Mouse (Mus musculus): Measurements from ENCODE around the gene Cebpz.

Gene Cebpz

GRCm38 (mm10) chr17:78903158-78903557, 33.7 kb downstream of the Cebpz start:
- no peak for DNase-seq (ENCODE audit: low spot score in 2 of 2)

- DNase-seq (ENCODE audit: low spot score in 2 of 2): peak; percentile 25 to 46
These were observed 41.5 kb downstream of the Cebpz start for GRCm38 (mm10) chr17:78895394-78895793.

- DNase-seq (ENCODE audit: low spot score in 2 of 2): no peak
These were observed 41.9 kb downstream of the Cebpz start for GRCm38 (mm10) chr17:78894991-78895390.

GRCm38 (mm10) chr17:78891020-78891419, 45.8 kb downstream of the Cebpz start:
- DNase-seq (ENCODE audit: low spot score in 2 of 2): no peak

- no peak for DNase-seq (ENCODE audit: low spot score in 2 of 2)
These were observed 47.7 kb downstream of the Cebpz start for GRCm38 (mm10) chr17:78889184-78889583.

- no peak for DNase-seq (ENCODE audit: low spot score in 2 of 2)
These were observed 48.3 kb downstream of the Cebpz start for GRCm38 (mm10) chr17:78888554-78888953.

- no peak for DNase-seq (ENCODE audit: low spot score in 2 of 2)
These were observed 51.4 kb downstream of the Cebpz start for GRCm38 (mm10) chr17:78885286-78886065.

GRCm38 (mm10) chr17:78883291-78883690, 53.6 kb downstream of the Cebpz start:
- DNase-seq (ENCODE audit: low spot score in 2 of 2): no peak

- DNase-seq (ENCODE audit: low spot score in 2 of 2): peak; percentile 38 to 50
These were observed 54.3 kb downstream of the Cebpz start, which contains the start of gene Eif2ak2 for GRCm38 (mm10) chr17:78882401-78883112. TSS of gene Eif2ak2 (minus strand) at chr17:78882573.

GRCm38 (mm10) chr17:78881878-78882304, 55.0 kb downstream of the Cebpz start:
- no peak for DNase-seq (ENCODE audit: low spot score in 2 of 2)

GRCm38 (mm10) chr17:78873886-78874285, 63.0 kb downstream of the Cebpz start:
- no peak for DNase-seq (ENCODE audit: low spot score in 2 of 2)
